Mouse (Mus musculus) hindbrain, postnatal 0 days (tissue): Measurements from ENCODE around the gene Slc26a9. TPM values are rescaled to one million over a fixed set of nuclear protein-coding genes. Genes with fewer than 3 reads are reported as not detected.

ENCODE experiments used
- ATAC-seq: fragments of 200-750 bp; cut with Nextera tagmentation; 2 replicates; pipeline ENCODE4 v1.8.0; 2017; ENCODE audit warnings: mild to moderate bottlenecking, moderate TSS enrichment, moderate library complexity
- DNase-seq: peaks from one replicate; pipeline ENCODE4 v3.0.0-alpha.2; 2015; ENCODE audit warnings: low spot score
- H3K27ac ChIP-seq: fragments of 300-500 bp; sonication (generic); 2 replicates; pipeline ENCODE4 v1.5.1; 2014; ENCODE audit warnings: mild to moderate bottlenecking
- H3K27me3 ChIP-seq: fragments of 300-500 bp; sonication (generic); 2 replicates; pipeline ENCODE4 v1.6.1; 2014; ENCODE audit warnings: low read length, mixed read lengths; ENCODE audit not compliant: insufficient read depth
- H3K36me3 ChIP-seq: fragments of 300-500 bp; sonication (generic); 2 replicates; pipeline ENCODE4 v1.6.1; 2014; ENCODE audit warnings: low read length, mixed read lengths; ENCODE audit not compliant: insufficient read depth
- H3K4me1 ChIP-seq: fragments of 300-500 bp; sonication (generic); 2 replicates; pipeline ENCODE4 v1.6.1; 2014; ENCODE audit warnings: antibody characterized with exemption, low read length, mixed read lengths; ENCODE audit not compliant: insufficient read depth
- H3K4me2 ChIP-seq: fragments of 300-500 bp; sonication (generic); 2 replicates; pipeline ENCODE4 v1.6.1; 2014; ENCODE audit warnings: low read depth, mild to moderate bottlenecking, low read length, moderate library complexity, mixed read lengths
- H3K4me3 ChIP-seq: fragments of 300-500 bp; sonication (generic); 2 replicates; pipeline ENCODE4 v1.5.1; 2014; ENCODE audit warnings: low read length
- H3K9ac ChIP-seq: fragments of 300-500 bp; sonication (generic); replicated peaks from 2 replicates; pipeline ENCODE4 v1.6.1; 2014; ENCODE audit warnings: mild to moderate bottlenecking, low read length, moderate library complexity, mixed read lengths
- H3K9me3 ChIP-seq: fragments of 300-500 bp; sonication (generic); 2 replicates; pipeline ENCODE4 v1.6.1; 2016; ENCODE audit warnings: low read length, mixed read lengths
- CTCF ChIP-seq: IDR thresholded peaks from 2 replicates; pipeline ENCODE4 v1.5.1; 2016; ENCODE audit warnings: antibody characterized with exemption, control low read depth, low read depth
- WGBS: fragments of 180-500 bp; shearing (Covaris S2); extraction: QIAGEN DNeasy Blood & Tissue Kit; methylation state at CpG from one replicate; pipeline ENCODE4 v1.1.7; 2014; 5-methylcytosine and 5-hydroxymethylcytosine counted together
- polyA plus RNA-seq: library from polyadenylated mRNA; unstranded; fragments of >200 nt; fragmentation: Nextera tagmentation; extraction: Ambion mirVana; gene quantifications from 2 replicates; pipeline ENCODE4 v1.2.1, GENCODE M21; 2015
- total RNA-seq: library from RNA; depleted of rRNA; stranded (reverse); fragments of >200 nt; gene quantifications from 2 replicates; pipeline ENCODE4 v1.2.3, GENCODE M21; 2014

Gene Slc26a9
- total and polyA plus RNA-seq, 2 experiments from 2014 or later = 0.10 to 0.37 TPM

- Histone ChIP-seq H3K4me1 (0 out of 2 replicates have a peak, but pooled peaks cover 4% of the 10 kb centered on the region), H3K4me2 (no peak overlapping the region), H3K36me3 (no peaks in the 10 kb centered on the region), H3K4me3 (no peak overlapping the region), H3K9ac (no peak overlapping the region), H3K27ac (no peak overlapping the region), H3K9me3 (no peaks in the 10 kb centered on the region), H3K27me3 (no peaks in the 10 kb centered on the region)
- ATAC-seq = no peak
- WGBS = 67% methylated on average over 8 of the region's 8 CpGs
- no peak for TF ChIP-seq CTCF
- DNase-seq = no peak
Observed at GRCm38 (mm10) chr1:131764581-131765338, 20.9 kb downstream of the Slc26a9 start.

- Histone ChIP-seq H3K27ac (no peak overlapping the region), H3K27me3 (no peaks in the 10 kb centered on the region), H3K9me3 (no peaks in the 10 kb centered on the region), H3K4me2 (no peak overlapping the region), H3K36me3 (no peaks in the 10 kb centered on the region), H3K4me1 (0 out of 2 replicates have a peak, but pooled peaks cover 4% of the 10 kb centered on the region), H3K9ac (no peak overlapping the region), H3K4me3 (no peak overlapping the region)
- peak; percentile 99 for TF ChIP-seq CTCF
- 5% methylated on average over 11 of the region's 11 CpGs for WGBS
- ATAC-seq = peak; percentile 76
- DNase-seq = peak; percentile 87
Observed at GRCm38 (mm10) chr1:131765357-131766001, 21.7 kb downstream of the Slc26a9 start.

GRCm38 (mm10) chr1:131769296-131769695, 25.5 kb downstream of the Slc26a9 start:
- WGBS = 70% methylated on average over 3 of the region's 3 CpGs
- no peak for ATAC-seq

GRCm38 (mm10) chr1:131770656-131771055, 26.8 kb downstream of the Slc26a9 start:
- 25% methylated on average over 4 of the region's 4 CpGs for WGBS
- peak; percentile 80 for ATAC-seq

More at GRCm38 (mm10) chr1:131769296-131769695, 25.5 kb downstream of the Slc26a9 start:
- no peak for TF ChIP-seq CTCF
- Histone ChIP-seq H3K36me3 (no peaks in the 10 kb centered on the region), H3K27ac (no peak overlapping the region), H3K9me3 (no peaks in the 10 kb centered on the region), H3K27me3 (no peaks in the 10 kb centered on the region), H3K4me1 (0 out of 2 replicates have a peak, but pooled peaks cover 4% of the 10 kb centered on the region), H3K4me2 (no peak overlapping the region), H3K4me3 (no peak overlapping the region), H3K9ac (no peak overlapping the region)
- DNase-seq = no peak

GRCm38 (mm10) chr1:131771440-131771839, 27.6 kb downstream of the Slc26a9 start:
- ATAC-seq (no peak), DNase-seq (no peak)
- H3K4me3 ChIP-seq = no peak overlapping the region
- no peaks in the 10 kb centered on the region for H3K9me3 ChIP-seq
- peak overlapping the region; percentile 26; the same call in 1 of the 2 replicates for H3K27ac ChIP-seq
- no peaks in the 10 kb centered on the region for H3K4me1 ChIP-seq
- H3K9ac ChIP-seq = no peak overlapping the region
- H3K4me2 ChIP-seq = no peak overlapping the region
- no peaks in the 10 kb centered on the region for H3K27me3 ChIP-seq
- H3K36me3 ChIP-seq = no peaks in the 10 kb centered on the region
- no peak for TF ChIP-seq CTCF

More at GRCm38 (mm10) chr1:131770656-131771055, 26.8 kb downstream of the Slc26a9 start:
- Histone ChIP-seq H3K9me3 (no peaks in the 10 kb centered on the region), H3K36me3 (no peaks in the 10 kb centered on the region), H3K4me2 (no peak overlapping the region), H3K9ac (no peak overlapping the region), H3K27me3 (no peaks in the 10 kb centered on the region), H3K4me3 (no peak overlapping the region), H3K27ac (peak overlapping the region; percentile 26; the same call in 1 of the 2 replicates), H3K4me1 (no peaks in the 10 kb centered on the region)
- peak; percentile 89 for DNase-seq
- no peak for TF ChIP-seq CTCF

- no peak for TF ChIP-seq CTCF
- H3K36me3 ChIP-seq = no peaks in the 10 kb centered on the region
- ATAC-seq = no peak
- H3K27me3 ChIP-seq = no peaks in the 10 kb centered on the region
- WGBS = 29% methylated on average over 3 of the region's 3 CpGs
- H3K27ac ChIP-seq = no peak overlapping the region
- no peak overlapping the region for H3K4me2 ChIP-seq
- no peak overlapping the region for H3K4me3 ChIP-seq
- no peaks in the 10 kb centered on the region for H3K4me1 ChIP-seq
- H3K9me3 ChIP-seq = no peaks in the 10 kb centered on the region
- peak; percentile 13 for DNase-seq
- H3K9ac ChIP-seq = no peak overlapping the region
Observed at GRCm38 (mm10) chr1:131794591-131794990, 50.8 kb downstream of the Slc26a9 start.
